Mouse (Mus musculus): ENCODE measurements at regions not wholly inside any gene's neighbourhood (a gene's known extent, or its start where the extent isn't known, plus 50 kb on each side); places are given as distances from the start of the nearest gene placed in this dataset.

- TF ChIP-seq GATA1 (IDR thresholded peaks at IDR 0.05; ENCODE audit: borderline replicate concordance, low read length) (no peak), FLI1 (IDR thresholded peaks at IDR 0.05; ENCODE audit: low read length) (no peak)
These were observed 320.1 kb upstream of the Mpdz start for GRCm38 (mm10) chr4:81762592-81763229.
